10 mouse cellular contexts compared by ENCODE assay signal in genomic region chr9:108082549-108082948, GRCm38 (mm10). TPM values are rescaled to one million over a fixed set of nuclear protein-coding genes. Genes with fewer than 3 reads are reported as not detected.
A peak's percentile ranks its signal among the peaks of the same experiment; 100 is the strongest.
DNase-seq lines count a peak whose midpoint lies in the region; ATAC-seq and TF ChIP-seq lines count a peak whose summit lies in the region.
"Had no signal": no experiment of that assay in that cellular context is flagged by ENCODE, and none has a peak within 500 bp of the region (broad histone marks: within the 10 kb centered on the region; RNA-seq: fewer than 3 reads in every experiment).

No protein-coding gene starts in this region.

- H3K4me1 ChIP-seq in heart, embryonic 10.5 days, result peaks cover 55% of the 10 kb centered on the region
- peaks cover 48% of the 10 kb centered on the region for H3K4me1 ChIP-seq in E14TG2a.4 (replicated peaks; ENCODE audit: low read depth, low read length)
- H3K4me1 ChIP-seq in forebrain, embryonic 13.5 days, result peaks cover 18% of the 10 kb centered on the region

- no peak overlapping the region for H3K9ac ChIP-seq in forebrain, embryonic 13.5 days

- H3K36me3 ChIP-seq in heart, embryonic 10.5 days, result peaks cover 38% of the 10 kb centered on the region
- peaks cover 43% of the 10 kb centered on the region for H3K36me3 ChIP-seq in E14TG2a.4 (ENCODE audit: insufficient read depth, low read length)
- peaks cover 40% of the 10 kb centered on the region for H3K36me3 ChIP-seq in forebrain, embryonic 13.5 days (ENCODE audit: poor library complexity, severe bottlenecking)

- H3K4me3 ChIP-seq in heart, embryonic 10.5 days, result peak overlapping the region; percentile 35
- H3K4me3 ChIP-seq in E14TG2a.4 (replicated peaks; ENCODE audit: low read length), result peak overlapping the region; percentile 77
- H3K4me3 ChIP-seq in forebrain, embryonic 13.5 days, result no peak overlapping the region
- H3K4me3 ChIP-seq in layer of hippocampus, adult 2 months, result no peak overlapping the region

- no peak for TF ChIP-seq CTCF in E14TG2a.4 (conservative IDR thresholded peaks at IDR 0.05; ENCODE audit: low read length)
- TF ChIP-seq CTCF in layer of hippocampus, adult 2 months (conservative IDR thresholded peaks at IDR 0.05), result no peak

- 7% methylated on average over 19 of the region's 19 CpGs for WGBS in heart, embryonic 10.5 days
- WGBS in forebrain, embryonic 13.5 days, result 8% methylated on average over 19 of the region's 19 CpGs

- ATAC-seq in forebrain, embryonic 13.5 days, result no peak

- peak overlapping the region; percentile 90 for H3K27ac ChIP-seq in heart, embryonic 10.5 days
- H3K27ac ChIP-seq in forebrain, embryonic 13.5 days, result no peak overlapping the region
- no peak overlapping the region for H3K27ac ChIP-seq in layer of hippocampus, adult 2 months

- H3K27me3 ChIP-seq in heart, embryonic 10.5 days (ENCODE audit: insufficient read depth, poor library complexity, severe bottlenecking), result peaks cover 50% of the 10 kb centered on the region
- H3K27me3 ChIP-seq in E14TG2a.4 (ENCODE audit: insufficient read depth, low read length), result peaks cover 36% of the 10 kb centered on the region
- peaks cover 39% of the 10 kb centered on the region for H3K27me3 ChIP-seq in forebrain, embryonic 13.5 days
- H3K27me3 ChIP-seq: CH12.LX; megakaryocyte, embryonic 14.5 days had no signal

- DNase-seq in heart, embryonic 10.5 days (ENCODE audit: low spot score), result no peak
- DNase-seq in heart, postnatal 4 days, result no peak
- peak; percentile 83 for DNase-seq in liver
- no peak for DNase-seq in layer of hippocampus, adult 2 months (ENCODE audit: low spot score in 2 of 2)
- DNase-seq in layer of hippocampus, adult 18-20 months (ENCODE audit: low spot score in 2 of 2), result no peak
- DNase-seq in frontal cortex, adult 2 months (ENCODE audit: extremely low spot score in 1 of 2, low spot score in 1 of 2), result no peak

- no peaks in the 10 kb centered on the region for H3K9me3 ChIP-seq in heart, embryonic 10.5 days
- H3K9me3 ChIP-seq in E14TG2a.4 (ENCODE audit: low read length), result no peaks in the 10 kb centered on the region
- no peaks in the 10 kb centered on the region for H3K9me3 ChIP-seq in forebrain, embryonic 13.5 days (replicated peaks)
- H3K9me3 ChIP-seq: megakaryocyte, embryonic 14.5 days had no signal

- peak overlapping the region; percentile 27; the same call in 1 of the 2 replicates for H3K4me2 ChIP-seq in forebrain, embryonic 13.5 days

RNA-seq across cellular contexts. Expression of gene Rnf123, which starts 0.6 kb away (rescaled TPM):
- polyA plus RNA-seq in heart, embryonic 10.5 days (2016; fragmentation: Nextera tagmentation; extraction: Ambion mirVana), result 31.8 and 33.1 TPM in 2 replicates
- 10 to 100 TPM; 62.6 to 63.4 TPM for total RNA-seq in heart, postnatal 4 days (2021)
- polyA plus RNA-seq in forebrain, embryonic 13.5 days (2015; fragmentation: Nextera tagmentation; extraction: Ambion mirVana), result 32.6 and 39.5 TPM in 2 replicates
- total RNA-seq in layer of hippocampus, adult 2 months (2021), result 100 to 1,000 TPM in 1 of 2 experiments, 10 to 100 TPM in 1; 95.7 to 111 TPM
- total RNA-seq in layer of hippocampus, adult 18-20 months (2021), result 100 to 1,000 TPM in 1 of 2 experiments, 10 to 100 TPM in 1; 87.8 to 104 TPM
- polyA plus RNA-seq in frontal cortex, adult 2 months (2012; rRNA removed), result 87.8 and 92.0 TPM in 2 replicates

RNA-seq across cellular contexts. Expression of gene Mst1, which starts 2.3 kb away (rescaled TPM):
- polyA plus RNA-seq in heart, embryonic 10.5 days (2016; fragmentation: Nextera tagmentation; extraction: Ambion mirVana), result 1.6 TPM in 2 replicates
- total RNA-seq in heart, postnatal 4 days (2021), result not detected
- polyA plus RNA-seq in forebrain, embryonic 13.5 days (2015; fragmentation: Nextera tagmentation; extraction: Ambion mirVana), result not detected in 2 replicates
- total RNA-seq in layer of hippocampus, adult 2 months (2021), result not detected
- total RNA-seq in layer of hippocampus, adult 18-20 months (2021), result not detected
- 0.04 and 0.19 TPM in 2 replicates for polyA plus RNA-seq in frontal cortex, adult 2 months (2012; rRNA removed)

RNA-seq across cellular contexts. Expression of gene Apeh, which starts 11.9 kb away (rescaled TPM):
- polyA plus RNA-seq in heart, embryonic 10.5 days (2016; fragmentation: Nextera tagmentation; extraction: Ambion mirVana), result 80.7 and 84.4 TPM in 2 replicates
- total RNA-seq in heart, postnatal 4 days (2021), result 10 to 100 TPM; 42.2 to 45.1 TPM
- 49.9 and 60.2 TPM in 2 replicates for polyA plus RNA-seq in forebrain, embryonic 13.5 days (2015; fragmentation: Nextera tagmentation; extraction: Ambion mirVana)
- 10 to 100 TPM; 35.3 to 37.0 TPM for total RNA-seq in layer of hippocampus, adult 2 months (2021)
- total RNA-seq in layer of hippocampus, adult 18-20 months (2021), result 10 to 100 TPM; 27.0 to 35.7 TPM
- polyA plus RNA-seq in frontal cortex, adult 2 months (2012; rRNA removed), result 32.7 and 32.9 TPM in 2 replicates

RNA-seq across cellular contexts. Expression of gene Amigo3, which starts 29.6 kb away (rescaled TPM):
- 2.5 and 3.2 TPM in 2 replicates for polyA plus RNA-seq in heart, embryonic 10.5 days (2016; fragmentation: Nextera tagmentation; extraction: Ambion mirVana)
- 1 to 10 TPM; 2.3 to 2.6 TPM for total RNA-seq in heart, postnatal 4 days (2021)
- 2.1 and 3.0 TPM in 2 replicates for polyA plus RNA-seq in forebrain, embryonic 13.5 days (2015; fragmentation: Nextera tagmentation; extraction: Ambion mirVana)
- total RNA-seq in layer of hippocampus, adult 2 months (2021), result 1 to 10 TPM; 2.0 to 2.6 TPM
- 1 to 10 TPM; 2.3 to 2.5 TPM for total RNA-seq in layer of hippocampus, adult 18-20 months (2021)
- 1.4 and 1.6 TPM in 2 replicates for polyA plus RNA-seq in frontal cortex, adult 2 months (2012; rRNA removed)

RNA-seq across cellular contexts. Expression of gene Gmppb, which starts 33.5 kb away (rescaled TPM):
- polyA plus RNA-seq in heart, embryonic 10.5 days (2016; fragmentation: Nextera tagmentation; extraction: Ambion mirVana), result 30.4 and 30.7 TPM in 2 replicates
- total RNA-seq in heart, postnatal 4 days (2021), result 10 to 100 TPM; 14.2 to 17.1 TPM
- polyA plus RNA-seq in forebrain, embryonic 13.5 days (2015; fragmentation: Nextera tagmentation; extraction: Ambion mirVana), result 20.8 and 24.4 TPM in 2 replicates
- 10 to 100 TPM; 17.5 to 17.7 TPM for total RNA-seq in layer of hippocampus, adult 2 months (2021)
- 10 to 100 TPM; 15.5 to 17.2 TPM for total RNA-seq in layer of hippocampus, adult 18-20 months (2021)
- 13.7 and 37.5 TPM in 2 replicates for polyA plus RNA-seq in frontal cortex, adult 2 months (2012; rRNA removed)

Comparison
In these comparisons a context has a peak if more than half of its experiments do, and no peak if none do; other contexts are left out.
1. H3K4me3 ChIP-seq: peak in heart, embryonic 10.5 days (single experiment) and E14TG2a.4 (single experiment); none in forebrain, embryonic 13.5 days (single experiment) and layer of hippocampus, adult 2 months (single experiment).